Mouse (Mus musculus) spleen, adult 18-20 months (tissue): ENCODE data around the gene Fam117a.
A peak's percentile ranks its signal among the peaks of the same experiment; 100 is the strongest.
"Not testable (repeated sequence)": the region's sequence is repeated elsewhere in the genome, so short reads cannot be mapped to it uniquely, and the experiment has no call there.

Source experiments
- DNase-seq, 2 experiments: peaks; one replicate each; pipeline ENCODE4 v3.0.0; 2022; ENCODE audit warnings: mixed read lengths in 2 of 2

Gene Fam117a

GRCm38 (mm10) chr11:95393500-95393816 lies 56.6 kb downstream of the Fam117a start:
- no peak for DNase-seq

GRCm38 (mm10) chr11:95394112-95394511 lies 57.3 kb downstream of the Fam117a start:
- no peak for DNase-seq

GRCm38 (mm10) chr11:95396548-95396947 lies 59.7 kb downstream of the Fam117a start:
- DNase-seq: no peak

- peak; percentile 32 to 79 for DNase-seq
These were observed 61.3 kb downstream of the Fam117a start for GRCm38 (mm10) chr11:95397843-95398835.

GRCm38 (mm10) chr11:95399520-95400020 lies 62.8 kb downstream of the Fam117a start:
- DNase-seq: no peak

- no peak for DNase-seq
These were observed 64.8 kb downstream of the Fam117a start for GRCm38 (mm10) chr11:95401568-95401967.

- DNase-seq: no peak
These were observed 65.4 kb downstream of the Fam117a start for GRCm38 (mm10) chr11:95402196-95402595.

GRCm38 (mm10) chr11:95402658-95403101 lies 65.9 kb downstream of the Fam117a start:
- no peak for DNase-seq

- no peak for DNase-seq
These were observed 66.8 kb downstream of the Fam117a start for GRCm38 (mm10) chr11:95403382-95404340.

- no peak for DNase-seq
These were observed 69.0 kb downstream of the Fam117a start for GRCm38 (mm10) chr11:95405771-95406170.

- DNase-seq: not testable (repeated sequence)
These were observed 69.6 kb downstream of the Fam117a start for GRCm38 (mm10) chr11:95406398-95406797.

- DNase-seq: no peak
These were observed 72.8 kb downstream of the Fam117a start for GRCm38 (mm10) chr11:95409450-95410112.

GRCm38 (mm10) chr11:95411453-95412013 lies 74.7 kb downstream of the Fam117a start:
- DNase-seq: no peak

- no peak for DNase-seq
These were observed 75.8 kb downstream of the Fam117a start for GRCm38 (mm10) chr11:95412615-95413014.

GRCm38 (mm10) chr11:95413641-95414535 lies 77.1 kb downstream of the Fam117a start, which contains the start of gene Spop:
Gene Spop, plus strand, starts transcription at chr11:95414080.
- DNase-seq: peak; percentile 88 to 94

- DNase-seq: peak; percentile 85 to 87
These were observed 77.8 kb downstream of the Fam117a start for GRCm38 (mm10) chr11:95414536-95415161.

- DNase-seq: no peak
These were observed 79.1 kb downstream of the Fam117a start for GRCm38 (mm10) chr11:95415931-95416330.

GRCm38 (mm10) chr11:95417341-95417740 lies 80.5 kb downstream of the Fam117a start:
- no peak for DNase-seq

- DNase-seq: no peak
These were observed 84.1 kb downstream of the Fam117a start for GRCm38 (mm10) chr11:95420880-95421435.

- no peak for DNase-seq
These were observed 86.7 kb downstream of the Fam117a start for GRCm38 (mm10) chr11:95423505-95423904.
